ENCODE assay signal across 8 mouse cellular contexts in the genomic region with DNA sequence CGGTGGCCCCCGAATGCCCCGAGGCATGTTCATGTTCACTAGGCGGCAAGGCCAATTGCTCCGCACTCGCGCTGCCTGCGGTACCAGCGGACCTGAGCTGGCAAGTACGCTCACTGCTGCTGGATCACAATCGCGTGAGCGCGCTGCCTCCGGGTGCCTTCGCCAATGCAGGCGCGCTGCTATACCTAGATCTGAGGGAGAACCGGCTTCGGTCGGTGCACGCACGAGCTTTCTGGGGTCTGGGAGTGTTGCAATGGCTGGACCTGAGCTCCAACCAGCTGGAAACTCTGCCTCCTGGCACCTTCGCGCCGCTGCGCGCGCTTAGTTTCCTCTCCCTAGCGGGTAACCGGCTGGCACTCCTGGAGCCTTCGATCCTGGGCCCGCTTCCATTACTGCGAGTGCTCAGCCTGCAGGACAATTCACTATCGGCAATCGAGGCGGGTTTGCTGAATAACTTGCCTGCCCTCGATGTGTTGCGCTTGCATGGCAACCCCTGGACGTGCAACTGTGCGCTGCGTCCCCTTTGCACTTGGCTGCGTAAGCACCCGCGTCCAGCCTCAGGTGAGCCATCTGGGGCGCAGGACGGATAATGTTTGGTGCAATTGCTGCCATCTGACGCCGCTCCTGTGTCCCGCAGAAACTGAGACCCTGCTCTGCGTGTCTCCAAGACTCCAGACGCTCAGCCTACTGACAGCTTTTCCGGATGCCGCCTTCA. TPM values are rescaled to one million over a fixed set of nuclear protein-coding genes. Genes with fewer than 3 reads are reported as not detected.
A peak's percentile ranks its signal among the peaks of the same experiment; 100 is the strongest.
DNase-seq lines count a peak whose midpoint lies in the region; ATAC-seq and TF ChIP-seq lines count a peak whose summit lies in the region.

No protein-coding gene starts in this region.

- TF ChIP-seq CTCF in ES-Bruce4 (IDR thresholded peaks at IDR 0.05; ENCODE audit: low read depth, low read length): no peak

- peaks cover 33% of the 10 kb centered on the region for H3K4me1 ChIP-seq in forebrain, embryonic 10.5 days
- peaks cover 3% of the 10 kb centered on the region; the same call in 1 of the 2 replicates for H3K4me1 ChIP-seq in forebrain, embryonic 11.5 days (replicated peaks; ENCODE audit: control insufficient read depth, insufficient read depth, low read length)
- peaks cover 4% of the 10 kb centered on the region for H3K4me1 ChIP-seq in ES-Bruce4 (ENCODE audit: control insufficient read depth, insufficient read depth, low read length)
- peaks cover 13% of the 10 kb centered on the region for H3K4me1 ChIP-seq in embryonic facial prominence, embryonic 12.5 days
- peaks cover 36% of the 10 kb centered on the region for H3K4me1 ChIP-seq in kidney, embryonic 15.5 days

- no peak overlapping the region for H3K9ac ChIP-seq in forebrain, embryonic 11.5 days (ENCODE audit: low read length)
- peak overlapping the region; percentile 9; the same call in 1 of the 2 replicates for H3K9ac ChIP-seq in ES-Bruce4 (ENCODE audit: low read depth, poor library complexity, severe bottlenecking)
- no peak overlapping the region for H3K9ac ChIP-seq in embryonic facial prominence, embryonic 12.5 days
- H3K9ac ChIP-seq in kidney, embryonic 15.5 days: no peak overlapping the region

- TF ChIP-seq EP300 in ES-Bruce4 (IDR thresholded peaks at IDR 0.05; ENCODE audit: insufficient read depth, low read depth, low read length): no peak

- no peak for TF ChIP-seq POLR2A in ES-Bruce4 (IDR thresholded peaks at IDR 0.05; ENCODE audit: insufficient read depth, low read length)

- no peaks in the 10 kb centered on the region for H3K9me3 ChIP-seq in forebrain, embryonic 10.5 days
- H3K9me3 ChIP-seq in forebrain, embryonic 11.5 days (ENCODE audit: control insufficient read depth, low read length): no peaks in the 10 kb centered on the region
- no peaks in the 10 kb centered on the region for H3K9me3 ChIP-seq in ES-Bruce4 (replicated peaks; ENCODE audit: control insufficient read depth, insufficient read depth, low read length, poor library complexity, severe bottlenecking)
- H3K9me3 ChIP-seq in embryonic facial prominence, embryonic 12.5 days: no peaks in the 10 kb centered on the region
- H3K9me3 ChIP-seq in kidney, embryonic 15.5 days (replicated peaks): no peaks in the 10 kb centered on the region

- peaks cover 13% of the 10 kb centered on the region for H3K36me3 ChIP-seq in forebrain, embryonic 10.5 days (replicated peaks)
- peaks cover 3% of the 10 kb centered on the region; the same call in 1 of the 2 replicates for H3K36me3 ChIP-seq in forebrain, embryonic 11.5 days (ENCODE audit: control insufficient read depth, insufficient read depth, low read length)
- H3K36me3 ChIP-seq in ES-Bruce4 (ENCODE audit: control insufficient read depth, insufficient read depth, low read length, poor library complexity, severe bottlenecking): no peaks in the 10 kb centered on the region
- H3K36me3 ChIP-seq in embryonic facial prominence, embryonic 12.5 days: peaks cover 11% of the 10 kb centered on the region
- H3K36me3 ChIP-seq in kidney, embryonic 15.5 days: peaks cover 12% of the 10 kb centered on the region

- 2% methylated on average over 54 of the region's 54 CpGs for WGBS in forebrain, embryonic 10.5 days
- 1% methylated on average over 54 of the region's 54 CpGs for WGBS in forebrain, embryonic 11.5 days
- 1% methylated on average over 54 of the region's 54 CpGs for WGBS in embryonic facial prominence, embryonic 12.5 days
- 1% methylated on average over 54 of the region's 54 CpGs for WGBS in kidney, embryonic 15.5 days

- peaks cover 86% of the 10 kb centered on the region for H3K27me3 ChIP-seq in forebrain, embryonic 10.5 days (ENCODE audit: poor library complexity, severe bottlenecking)
- H3K27me3 ChIP-seq in forebrain, embryonic 11.5 days (ENCODE audit: control insufficient read depth, insufficient read depth, low read length): peaks cover 52% of the 10 kb centered on the region
- H3K27me3 ChIP-seq in ES-Bruce4 (ENCODE audit: control insufficient read depth, insufficient read depth, low read length, poor library complexity, severe bottlenecking): peaks cover 11% of the 10 kb centered on the region; the same call in 1 of the 2 replicates
- peaks cover 84% of the 10 kb centered on the region for H3K27me3 ChIP-seq in embryonic facial prominence, embryonic 12.5 days
- H3K27me3 ChIP-seq in kidney, embryonic 15.5 days: peaks cover 72% of the 10 kb centered on the region

- ATAC-seq in forebrain, embryonic 11.5 days (replicated peaks; ENCODE audit: low FRiP score): no peak
- no peak for ATAC-seq in embryonic facial prominence, embryonic 12.5 days (ENCODE audit: insufficient number of reproducible peaks, insufficient read depth, low FRiP score, low TSS enrichment)
- no peak for ATAC-seq in kidney, embryonic 15.5 days (replicated peaks; ENCODE audit: low FRiP score)

- DNase-seq in forebrain, embryonic 10.5 days (ENCODE audit: extremely low spot score, low spot score): no peak
- DNase-seq in forebrain, embryonic 11.5 days (ENCODE audit: low spot score): no peak
- peak; percentile 16 for DNase-seq in lung, postnatal 14 days
- DNase-seq in B cell, adult 2 months: no peak
- no peak for DNase-seq in embryo, embryonic 9.5 days (ENCODE audit: extremely low spot score)

- H3K4me2 ChIP-seq in forebrain, embryonic 11.5 days (ENCODE audit: low read depth, low read length, severe bottlenecking): no peak overlapping the region
- peak overlapping the region; percentile 32 for H3K4me2 ChIP-seq in embryonic facial prominence, embryonic 12.5 days (replicated peaks)
- H3K4me2 ChIP-seq in kidney, embryonic 15.5 days: peak overlapping the region; percentile 61

- peak overlapping the region; percentile 25; the same call in 1 of the 2 replicates for H3K4me3 ChIP-seq in forebrain, embryonic 10.5 days
- no peak overlapping the region for H3K4me3 ChIP-seq in forebrain, embryonic 11.5 days (ENCODE audit: low read depth, low read length)
- H3K4me3 ChIP-seq in ES-Bruce4 (ENCODE audit: low read depth, low read length): peak overlapping the region; percentile 51
- peak overlapping the region; percentile 11; the same call in 1 of the 2 replicates for H3K4me3 ChIP-seq in embryonic facial prominence, embryonic 12.5 days
- peak overlapping the region; percentile 25 for H3K4me3 ChIP-seq in kidney, embryonic 15.5 days (replicated peaks)

- H3K27ac ChIP-seq in forebrain, embryonic 10.5 days: no peak overlapping the region
- no peak overlapping the region for H3K27ac ChIP-seq in forebrain, embryonic 11.5 days (ENCODE audit: low read depth, low read length)
- no peak overlapping the region for H3K27ac ChIP-seq in ES-Bruce4 (ENCODE audit: insufficient read depth, low read length)
- no peak overlapping the region for H3K27ac ChIP-seq in embryonic facial prominence, embryonic 12.5 days
- H3K27ac ChIP-seq in kidney, embryonic 15.5 days: no peak overlapping the region

RNA-seq across cellular contexts. Expression of a gene that starts 0.5 kb away (rescaled TPM):
- not detected in 2 replicates for polyA plus RNA-seq in forebrain, embryonic 10.5 days (2016; fragmentation: Nextera tagmentation; extraction: Ambion mirVana)
- not detected in 2 replicates for polyA plus RNA-seq in forebrain, embryonic 11.5 days (2014; fragmentation: Nextera tagmentation; extraction: Ambion mirVana)
- polyA plus RNA-seq in ES-Bruce4 (2011; ENCODE audit: insufficient read depth, insufficient read length, low read depth, missing spikeins): not detected in 2 replicates
- polyA plus RNA-seq in embryonic facial prominence, embryonic 12.5 days (2016; fragmentation: Nextera tagmentation; extraction: Ambion mirVana): not detected in 2 replicates
- 0.46 TPM in 1 of 2 replicates, not detected in the other for polyA plus RNA-seq in kidney, embryonic 15.5 days (2015; fragmentation: Nextera tagmentation; extraction: Ambion mirVana)

RNA-seq across cellular contexts. Expression of a gene that starts 2.3 kb away (rescaled TPM):
- not detected in 2 replicates for polyA plus RNA-seq in forebrain, embryonic 10.5 days (2016; fragmentation: Nextera tagmentation; extraction: Ambion mirVana)
- not detected in 2 replicates for polyA plus RNA-seq in forebrain, embryonic 11.5 days (2014; fragmentation: Nextera tagmentation; extraction: Ambion mirVana)
- not detected in 2 replicates for polyA plus RNA-seq in ES-Bruce4 (2011; ENCODE audit: insufficient read depth, insufficient read length, low read depth, missing spikeins)
- polyA plus RNA-seq in embryonic facial prominence, embryonic 12.5 days (2016; fragmentation: Nextera tagmentation; extraction: Ambion mirVana): not detected in 2 replicates
- not detected in 2 replicates for polyA plus RNA-seq in kidney, embryonic 15.5 days (2015; fragmentation: Nextera tagmentation; extraction: Ambion mirVana)

RNA-seq across cellular contexts. Expression of a gene that starts 18.0 kb away (rescaled TPM):
- 136 and 142 TPM in 2 replicates for polyA plus RNA-seq in forebrain, embryonic 10.5 days (2016; fragmentation: Nextera tagmentation; extraction: Ambion mirVana)
- 116 and 126 TPM in 2 replicates for polyA plus RNA-seq in forebrain, embryonic 11.5 days (2014; fragmentation: Nextera tagmentation; extraction: Ambion mirVana)
- 72.4 and 76.0 TPM in 2 replicates for polyA plus RNA-seq in ES-Bruce4 (2011; ENCODE audit: insufficient read depth, insufficient read length, low read depth, missing spikeins)
- polyA plus RNA-seq in embryonic facial prominence, embryonic 12.5 days (2016; fragmentation: Nextera tagmentation; extraction: Ambion mirVana): 154 and 155 TPM in 2 replicates
- 123 and 129 TPM in 2 replicates for polyA plus RNA-seq in kidney, embryonic 15.5 days (2015; fragmentation: Nextera tagmentation; extraction: Ambion mirVana)

RNA-seq across cellular contexts. Expression of a gene that starts 18.0 kb away (rescaled TPM):
- 231 and 247 TPM in 2 replicates for polyA plus RNA-seq in forebrain, embryonic 10.5 days (2016; fragmentation: Nextera tagmentation; extraction: Ambion mirVana)
- polyA plus RNA-seq in forebrain, embryonic 11.5 days (2014; fragmentation: Nextera tagmentation; extraction: Ambion mirVana): 222 and 238 TPM in 2 replicates
- polyA plus RNA-seq in ES-Bruce4 (2011; ENCODE audit: insufficient read depth, insufficient read length, low read depth, missing spikeins): 47.4 and 49.1 TPM in 2 replicates
- polyA plus RNA-seq in embryonic facial prominence, embryonic 12.5 days (2016; fragmentation: Nextera tagmentation; extraction: Ambion mirVana): 218 and 231 TPM in 2 replicates
- 204 and 207 TPM in 2 replicates for polyA plus RNA-seq in kidney, embryonic 15.5 days (2015; fragmentation: Nextera tagmentation; extraction: Ambion mirVana)

RNA-seq across cellular contexts. Expression of a gene that starts 27.8 kb away (rescaled TPM):
- polyA plus RNA-seq in forebrain, embryonic 10.5 days (2016; fragmentation: Nextera tagmentation; extraction: Ambion mirVana): 6.5 and 8.3 TPM in 2 replicates
- 4.6 and 7.3 TPM in 2 replicates for polyA plus RNA-seq in forebrain, embryonic 11.5 days (2014; fragmentation: Nextera tagmentation; extraction: Ambion mirVana)
- polyA plus RNA-seq in ES-Bruce4 (2011; ENCODE audit: insufficient read depth, insufficient read length, low read depth, missing spikeins): 12.3 and 16.9 TPM in 2 replicates
- 9.7 TPM in 2 replicates for polyA plus RNA-seq in embryonic facial prominence, embryonic 12.5 days (2016; fragmentation: Nextera tagmentation; extraction: Ambion mirVana)
- 9.2 and 11.3 TPM in 2 replicates for polyA plus RNA-seq in kidney, embryonic 15.5 days (2015; fragmentation: Nextera tagmentation; extraction: Ambion mirVana)
